Mouse (Mus musculus): ENCODE results near the gene Phf23.

- TF ChIP-seq CTCF (IDR thresholded peaks at IDR 0.05; ENCODE audit: control insufficient read depth, insufficient read depth, insufficient replicate concordance, low read depth, low read length) (no peak), POLR2A (IDR thresholded peaks at IDR 0.05; ENCODE audit: control insufficient read depth, low read depth, low read length) (no peak)
Measured at GRCm38 (mm10) chr11:70026689-70027088, 31.1 kb downstream of the Phf23 start.

All from testis, adult 2 months (tissue).